Mouse (Mus musculus): Measurements from ENCODE around the gene Astn2. TPM values are rescaled to one million over a fixed set of nuclear protein-coding genes. Genes with fewer than 3 reads are reported as not detected.

Astn2 gene
- 1.1 and 1.3 TPM in 2 replicates for polyA plus RNA-seq (2012; rRNA removed)

- DNase-seq (ENCODE audit: low read depth): no peak
Measured at GRCm38 (mm10) chr4:66404201-66404711, at the start of gene Astn2. Astn2 (minus strand) TSS chr4:66404611.

- no peak for DNase-seq (ENCODE audit: low read depth)
Measured at GRCm38 (mm10) chr4:66450115-66450514, 45.7 kb upstream of the Astn2 start.

GRCm38 (mm10) chr4:66431256-66431655, 26.8 kb upstream of the Astn2 start:
- DNase-seq (ENCODE audit: low read depth): no peak

- DNase-seq (ENCODE audit: low read depth): no peak
Measured at GRCm38 (mm10) chr4:66425804-66426203, 21.4 kb upstream of the Astn2 start.

- no peak for DNase-seq (ENCODE audit: low read depth)
Measured at GRCm38 (mm10) chr4:66414778-66415177, 10.4 kb upstream of the Astn2 start.

GRCm38 (mm10) chr4:66405086-66405485, 675 bp upstream of the Astn2 start:
- no peak for DNase-seq (ENCODE audit: low read depth)

GRCm38 (mm10) chr4:66403708-66404200, 657 bp downstream of the Astn2 start:
- no peak for DNase-seq (ENCODE audit: low read depth)

- DNase-seq (ENCODE audit: low read depth): no peak
Measured at GRCm38 (mm10) chr4:66403116-66403707, 1.2 kb downstream of the Astn2 start.

GRCm38 (mm10) chr4:66402611-66403010, 1.8 kb downstream of the Astn2 start:
- DNase-seq (ENCODE audit: low read depth): no peak

- DNase-seq (ENCODE audit: low read depth): no peak
Measured at GRCm38 (mm10) chr4:66401186-66401681, 3.2 kb downstream of the Astn2 start.

- no peak for DNase-seq (ENCODE audit: low read depth)
Measured at GRCm38 (mm10) chr4:66399066-66399465, 5.3 kb downstream of the Astn2 start.

- DNase-seq (ENCODE audit: low read depth): no peak
Measured at GRCm38 (mm10) chr4:66397216-66397615, 7.2 kb downstream of the Astn2 start.

GRCm38 (mm10) chr4:66393294-66393693, 11.1 kb downstream of the Astn2 start:
- DNase-seq (ENCODE audit: low read depth): no peak

- no peak for DNase-seq (ENCODE audit: low read depth)
Measured at GRCm38 (mm10) chr4:66390480-66390879, 13.9 kb downstream of the Astn2 start.

- no peak for DNase-seq (ENCODE audit: low read depth)
Measured at GRCm38 (mm10) chr4:66378586-66378985, 25.8 kb downstream of the Astn2 start.

- no peak for DNase-seq (ENCODE audit: low read depth)
Measured at GRCm38 (mm10) chr4:66370557-66371071, 33.8 kb downstream of the Astn2 start.

GRCm38 (mm10) chr4:66365500-66365899, 38.9 kb downstream of the Astn2 start:
- DNase-seq (ENCODE audit: low read depth): no peak

- no peak for DNase-seq (ENCODE audit: low read depth)
Measured at GRCm38 (mm10) chr4:66344632-66345031, 59.8 kb downstream of the Astn2 start.

GRCm38 (mm10) chr4:66337443-66337842, 67.0 kb downstream of the Astn2 start:
- DNase-seq (ENCODE audit: low read depth): no peak

GRCm38 (mm10) chr4:66330600-66331285, 73.7 kb downstream of the Astn2 start:
- DNase-seq (ENCODE audit: low read depth): no peak

GRCm38 (mm10) chr4:66321051-66321450, 83.4 kb downstream of the Astn2 start:
- no peak for DNase-seq (ENCODE audit: low read depth)

- no peak for DNase-seq (ENCODE audit: low read depth)
Measured at GRCm38 (mm10) chr4:66314806-66315484, 89.5 kb downstream of the Astn2 start.

Data from gonadal fat pad, adult 2 months (tissue).